Mouse (Mus musculus) testis, adult 2 months (tissue): ENCODE results near the gene Adipor2. TPM values are rescaled to one million over a fixed set of nuclear protein-coding genes. Genes with fewer than 3 reads are reported as not detected.

ENCODE experiments used
- H3K27ac ChIP-seq: fragments of 200-500 bp; 2 replicates; pipeline ENCODE4 v1.5.1; 2012; ENCODE audit warnings: low read depth, low read length; ENCODE audit not compliant: control insufficient read depth, insufficient read depth
- H3K27me3 ChIP-seq: fragments of 200-500 bp; 2 replicates; pipeline ENCODE4 v1.6.1; 2012; ENCODE audit warnings: mild to moderate bottlenecking, low read length, moderate library complexity; ENCODE audit not compliant: control insufficient read depth, insufficient read depth
- H3K36me3 ChIP-seq: fragments of 200-500 bp; 2 replicates; pipeline ENCODE4 v1.6.1; 2012; ENCODE audit warnings: mild to moderate bottlenecking, low read length; ENCODE audit not compliant: control insufficient read depth, insufficient read depth
- H3K4me1 ChIP-seq: fragments of 200-500 bp; 2 replicates; pipeline ENCODE4 v1.6.1; 2012; ENCODE audit warnings: low read length; ENCODE audit not compliant: control insufficient read depth, insufficient read depth
- H3K4me3 ChIP-seq: fragments of 200-500 bp; 2 replicates; pipeline ENCODE4 v1.5.1; 2012; ENCODE audit warnings: low read depth, mild to moderate bottlenecking, low read length, moderate library complexity, mixed read lengths; ENCODE audit not compliant: control insufficient read depth
- CTCF ChIP-seq: fragments of 200-500 bp; IDR thresholded peaks from 2 replicates; pipeline ENCODE4 v1.5.1; 2012; ENCODE audit warnings: low read depth, mild to moderate bottlenecking, inconsistent platforms, low read length, moderate library complexity; ENCODE audit not compliant: control insufficient read depth, insufficient read depth, insufficient replicate concordance
- POLR2A ChIP-seq: fragments of 200-500 bp; IDR thresholded peaks from 2 replicates; pipeline ENCODE4 v1.6.1; 2012; ENCODE audit warnings: low read depth, mild to moderate bottlenecking, inconsistent platforms, low read length, moderate library complexity; ENCODE audit not compliant: control insufficient read depth
- polyA plus RNA-seq: library from polyadenylated mRNA; depleted of rRNA; stranded (reverse); fragments of >200 nt; gene quantifications from 2 replicates; pipeline ENCODE4 v1.2.3, GENCODE M21; 2012

Gene Adipor2
- polyA plus RNA-seq, 1 experiment, result 22.0 TPM

GRCm38 (mm10) chr6:119400649-119401048, 16.9 kb downstream of the Adipor2 start:
- H3K27me3 ChIP-seq, result no peaks in the 10 kb centered on the region
- no peaks in the 10 kb centered on the region for H3K36me3 ChIP-seq
- H3K4me1 ChIP-seq, result no peaks in the 10 kb centered on the region
- no peak overlapping the region for H3K4me3 ChIP-seq
- H3K27ac ChIP-seq, result no peak overlapping the region
- TF ChIP-seq POLR2A (no peak), CTCF (no peak)

- TF ChIP-seq POLR2A (no peak), CTCF (no peak)
- Histone ChIP-seq H3K4me3 (no peak overlapping the region), H3K27me3 (no peaks in the 10 kb centered on the region), H3K36me3 (no peaks in the 10 kb centered on the region), H3K27ac (no peak overlapping the region), H3K4me1 (no peaks in the 10 kb centered on the region)
Observed at GRCm38 (mm10) chr6:119399371-119399770, 18.1 kb downstream of the Adipor2 start.

- H3K36me3 ChIP-seq, result no peaks in the 10 kb centered on the region
- H3K27me3 ChIP-seq, result no peaks in the 10 kb centered on the region
- no peak overlapping the region for H3K27ac ChIP-seq
- no peak overlapping the region for H3K4me3 ChIP-seq
- H3K4me1 ChIP-seq, result no peaks in the 10 kb centered on the region
- no peak for TF ChIP-seq CTCF
- no peak for TF ChIP-seq POLR2A
Observed at GRCm38 (mm10) chr6:119396309-119396634, 21.2 kb downstream of the Adipor2 start.

- TF ChIP-seq CTCF (no peak), POLR2A (no peak)
- no peaks in the 10 kb centered on the region for H3K4me1 ChIP-seq
Observed at GRCm38 (mm10) chr6:119395421-119396308, 21.8 kb downstream of the Adipor2 start.

GRCm38 (mm10) chr6:119392836-119393235, 24.7 kb downstream of the Adipor2 start:
- TF ChIP-seq POLR2A, result no peak
- TF ChIP-seq CTCF, result no peak
- H3K27ac ChIP-seq, result no peak overlapping the region
- no peak overlapping the region for H3K4me3 ChIP-seq
- H3K36me3 ChIP-seq, result no peaks in the 10 kb centered on the region
- no peaks in the 10 kb centered on the region for H3K27me3 ChIP-seq
- H3K4me1 ChIP-seq, result peaks cover 1% of the 10 kb centered on the region

More at GRCm38 (mm10) chr6:119395421-119396308, 21.8 kb downstream of the Adipor2 start:
- no peaks in the 10 kb centered on the region for H3K36me3 ChIP-seq
- H3K27me3 ChIP-seq, result no peaks in the 10 kb centered on the region
- no peak overlapping the region; the same call in 1 of the 2 replicates for H3K27ac ChIP-seq
- no peak overlapping the region for H3K4me3 ChIP-seq

- Histone ChIP-seq H3K4me1 (peaks cover 2% of the 10 kb centered on the region), H3K27ac (no peak overlapping the region), H3K36me3 (no peaks in the 10 kb centered on the region), H3K4me3 (no peak overlapping the region), H3K27me3 (no peaks in the 10 kb centered on the region)
- no peak for TF ChIP-seq POLR2A
- TF ChIP-seq CTCF, result no peak
Observed at GRCm38 (mm10) chr6:119390728-119391127, 26.8 kb downstream of the Adipor2 start.

- H3K4me3 ChIP-seq, result peak overlapping the region; percentile 99
- H3K36me3 ChIP-seq, result no peaks in the 10 kb centered on the region
- no peak for TF ChIP-seq CTCF
- no peak for TF ChIP-seq POLR2A
- H3K27me3 ChIP-seq, result no peaks in the 10 kb centered on the region
- H3K27ac ChIP-seq, result peak overlapping the region; percentile 90
- H3K4me1 ChIP-seq, result peaks cover 2% of the 10 kb centered on the region
Observed at GRCm38 (mm10) chr6:119389089-119389488, 28.4 kb downstream of the Adipor2 start.
